Mouse (Mus musculus): Measurements from ENCODE around the gene Dab2ip.

- no peak for TF ChIP-seq CTCF (conservative IDR thresholded peaks at IDR 0.05 in 1 of 2, IDR thresholded peaks at IDR 0.05 in 1 of 2; ENCODE audit: low read depth in 2 of 2, low read length in 2 of 2)
- TF ChIP-seq POLR2A (IDR thresholded peaks at IDR 0.05; ENCODE audit: low read depth, low read length) = no peak
- no peak for TF ChIP-seq ELF1 (IDR thresholded peaks at IDR 0.05; ENCODE audit: low read depth, low read length)
- TF ChIP-seq EP300 (IDR thresholded peaks at IDR 0.05; ENCODE audit: low read length) = no peak
- no peak for TF ChIP-seq ZKSCAN1 (IDR thresholded peaks at IDR 0.05; ENCODE audit: borderline replicate concordance, low read depth, low read length)
- TF ChIP-seq GABPA (IDR thresholded peaks at IDR 0.05; ENCODE audit: insufficient replicate concordance, low read depth, low read length) = no peak
- no peak for TF ChIP-seq MAX (IDR thresholded peaks at IDR 0.05; ENCODE audit: low read length)
- no peak for TF ChIP-seq CHD2 (IDR thresholded peaks at IDR 0.05; ENCODE audit: low read length)
- no peak for TF ChIP-seq MEF2A (IDR thresholded peaks at IDR 0.05; ENCODE audit: borderline replicate concordance, low read depth, low read length)
Observed at GRCm38 (mm10) chr2:35693037-35693436, 135.0 kb downstream of the Dab2ip start.
